Mouse (Mus musculus): ENCODE data around the gene Pdk1.
"Not testable (repeated sequence)": the region's sequence is repeated elsewhere in the genome, so short reads cannot be mapped to it uniquely, and the experiment has no call there.

The Pdk1 gene

DNA sequence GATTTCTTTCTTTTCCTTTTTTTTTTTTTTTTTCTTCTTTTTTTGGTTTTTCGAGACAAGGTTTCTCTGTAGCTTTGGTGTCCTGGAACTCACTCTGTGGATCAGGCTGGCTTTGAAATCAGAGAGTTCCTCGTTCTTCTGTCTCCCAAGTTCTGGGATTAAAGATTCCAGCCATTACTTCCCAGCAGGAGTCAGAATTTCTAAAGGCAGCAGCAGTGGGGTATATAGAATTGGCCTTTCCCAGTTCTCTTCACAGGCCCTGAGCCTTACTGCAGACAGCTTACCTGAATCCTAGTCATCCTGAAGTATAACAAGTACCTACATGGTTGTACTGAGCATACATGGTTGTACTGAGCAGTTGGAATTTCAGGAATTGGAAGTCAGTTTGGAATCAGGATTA lies 1.8 kb downstream of the Pdk1 start:
- DNase-seq, result no peak

DNA sequence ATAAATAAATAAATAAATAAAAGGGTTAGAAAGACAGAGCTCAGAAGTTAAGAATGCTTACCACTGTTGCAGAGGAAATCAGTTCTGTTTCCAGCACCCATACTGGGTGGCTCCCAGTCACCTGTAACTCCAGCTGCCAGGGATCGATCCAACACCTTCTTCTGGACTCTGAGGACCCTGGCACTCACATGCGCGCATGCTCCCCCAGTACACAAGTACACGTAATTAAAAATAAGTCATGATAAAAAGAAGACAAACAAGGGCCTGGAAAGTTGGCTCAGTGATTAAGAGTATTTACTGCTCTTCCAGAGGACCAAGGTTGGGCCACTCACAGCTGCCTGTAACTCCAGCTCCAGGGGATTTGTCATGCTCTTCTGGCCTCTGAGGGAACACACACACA lies 4.8 kb downstream of the Pdk1 start:
- DNase-seq, result no peak

GRCm38 (mm10) chr2:71878441-71878840 lies 5.4 kb downstream of the Pdk1 start:
- no peak for DNase-seq

GRCm38 (mm10) chr2:71878943-71879342 lies 5.9 kb downstream of the Pdk1 start:
- no peak for DNase-seq

- no peak for DNase-seq
Measured at GRCm38 (mm10) chr2:71882914-71883651, 10.1 kb downstream of the Pdk1 start.

- DNase-seq, result no peak
Measured at GRCm38 (mm10) chr2:71887269-71887668, 14.2 kb downstream of the Pdk1 start.

- no peak for DNase-seq
Measured at GRCm38 (mm10) chr2:71888437-71888836, 15.4 kb downstream of the Pdk1 start.

DNA sequence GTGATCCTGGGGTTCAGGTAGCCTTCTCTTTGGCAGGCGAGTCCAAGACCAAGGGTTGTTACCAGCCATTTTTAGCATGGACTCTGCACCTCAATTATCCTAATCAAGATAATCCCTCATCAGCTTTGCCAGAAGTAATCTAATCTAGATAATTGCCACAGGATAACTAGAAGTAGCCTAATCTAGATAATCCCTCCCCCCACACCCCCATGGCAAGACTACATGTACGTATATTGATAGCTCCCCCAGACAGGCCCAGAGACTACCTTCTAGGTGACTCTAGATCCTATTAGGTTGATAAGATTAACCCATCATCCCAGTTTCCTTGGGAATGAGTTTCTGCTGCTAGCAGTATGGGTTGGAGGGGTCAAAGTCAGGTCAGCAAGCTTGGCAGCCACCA lies 18.5 kb downstream of the Pdk1 start:
- DNase-seq, result no peak

DNA sequence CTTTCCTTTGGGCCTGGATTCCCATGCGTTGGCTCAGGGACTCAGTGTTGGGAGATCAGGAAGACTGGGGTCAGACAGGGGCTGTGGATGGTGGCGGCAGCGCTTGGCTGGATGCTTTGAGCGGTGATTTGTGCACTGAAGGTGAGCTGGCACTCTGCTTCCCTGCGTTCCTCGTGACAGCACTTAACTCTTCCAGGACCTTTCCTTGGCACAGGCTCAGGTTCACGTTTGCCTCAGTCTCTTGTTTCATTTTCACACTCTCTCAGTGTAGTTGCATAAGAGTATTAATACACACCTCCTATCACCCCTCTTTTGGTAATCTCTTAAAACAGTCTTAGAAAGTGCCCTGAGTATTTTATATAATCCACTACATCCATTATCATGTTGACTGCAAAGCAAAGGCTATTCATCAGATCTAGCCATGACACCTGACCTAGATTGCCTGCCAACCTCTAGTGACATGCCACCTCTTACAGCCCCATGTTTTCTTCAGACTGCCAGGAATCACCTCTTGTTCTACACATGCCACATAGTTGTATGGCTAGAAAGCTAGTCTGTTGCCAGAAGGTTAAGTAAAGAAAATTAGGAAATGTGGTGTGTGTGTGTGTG lies 19.8 kb downstream of the Pdk1 start:
- no peak for DNase-seq

DNA sequence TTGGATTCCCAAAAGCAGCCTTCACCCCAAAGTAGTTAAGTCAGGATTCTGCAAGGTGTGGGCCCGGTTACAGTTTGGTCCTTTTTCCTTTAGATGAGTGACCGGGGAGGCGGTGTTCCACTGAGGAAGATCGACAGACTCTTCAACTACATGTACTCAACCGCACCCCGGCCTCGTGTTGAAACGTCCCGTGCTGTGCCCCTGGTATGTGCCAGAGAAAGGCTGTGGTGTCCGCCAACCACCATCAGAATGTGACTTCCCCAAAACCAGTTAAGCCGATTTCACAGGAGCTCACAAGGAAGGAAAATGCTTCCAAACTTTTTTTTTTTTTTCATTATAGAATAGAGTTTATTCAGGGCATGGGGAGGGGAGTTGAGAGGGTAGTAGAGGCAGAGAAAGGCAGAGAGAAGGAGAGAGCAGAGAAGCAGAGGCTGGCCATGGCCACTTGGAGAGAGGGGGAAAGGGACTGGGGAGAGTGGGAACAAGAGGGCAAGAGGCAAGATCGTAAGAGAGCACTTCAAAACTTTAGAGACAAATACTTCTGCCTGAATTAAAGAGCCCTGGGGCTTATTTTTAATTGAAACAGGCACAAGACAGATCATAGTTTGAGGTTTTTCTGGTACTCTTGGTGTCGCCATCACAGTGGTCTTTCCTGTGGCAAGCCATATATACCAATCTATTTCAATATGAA lies 22.7 kb downstream of the Pdk1 start:
- DNase-seq, result no peak

DNA sequence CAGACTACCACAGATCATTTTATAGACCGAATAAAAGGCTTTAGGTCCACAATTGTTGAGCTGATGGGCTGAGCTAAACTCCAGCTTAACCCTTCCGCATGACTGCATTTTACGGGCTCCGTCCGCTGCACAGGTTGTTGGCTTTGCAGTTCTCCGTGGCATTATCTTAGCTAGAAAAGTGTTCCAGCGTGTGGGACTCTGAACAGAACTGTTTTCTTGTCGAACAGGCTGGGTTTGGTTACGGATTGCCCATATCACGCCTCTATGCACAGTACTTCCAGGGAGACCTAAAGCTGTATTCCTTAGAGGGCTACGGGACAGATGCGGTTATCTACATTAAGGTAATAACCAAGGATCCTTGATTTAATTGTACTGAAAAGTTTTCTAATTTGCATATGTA lies 24.4 kb downstream of the Pdk1 start:
- no peak for DNase-seq

GRCm38 (mm10) chr2:71898335-71898856 lies 25.4 kb downstream of the Pdk1 start:
- peak in 1 of 2 experiments; percentile 18 for DNase-seq

- DNase-seq, result no peak
Measured at GRCm38 (mm10) chr2:71899886-71900285, 26.9 kb downstream of the Pdk1 start.

GRCm38 (mm10) chr2:71905154-71905553 lies 32.1 kb downstream of the Pdk1 start:
- DNase-seq, result no peak

DNA sequence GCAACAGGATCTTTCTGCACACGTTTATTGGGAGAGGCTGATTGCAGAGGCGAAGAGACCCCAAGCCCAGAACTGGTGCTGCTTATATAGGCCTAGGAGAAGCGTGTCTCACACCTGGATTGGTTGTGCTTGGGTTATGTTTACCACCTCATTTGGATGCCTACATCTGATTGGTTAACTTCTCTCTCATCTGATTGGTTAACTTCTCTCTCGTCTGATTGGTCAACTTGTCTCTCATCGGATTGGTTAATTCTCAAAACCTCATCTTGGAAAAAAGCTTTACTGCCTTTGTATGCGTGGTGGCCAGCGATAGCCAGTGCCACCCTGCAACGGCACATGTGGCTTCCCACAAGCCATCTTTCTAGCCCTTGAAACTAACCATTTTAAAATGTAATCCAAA lies 33.3 kb downstream of the Pdk1 start:
- DNase-seq, result not testable (repeated sequence)

GRCm38 (mm10) chr2:71913911-71914310 lies 40.9 kb downstream of the Pdk1 start:
- no peak for DNase-seq

GRCm38 (mm10) chr2:71919227-71919647 lies 46.2 kb downstream of the Pdk1 start:
- DNase-seq, result no peak

DNA sequence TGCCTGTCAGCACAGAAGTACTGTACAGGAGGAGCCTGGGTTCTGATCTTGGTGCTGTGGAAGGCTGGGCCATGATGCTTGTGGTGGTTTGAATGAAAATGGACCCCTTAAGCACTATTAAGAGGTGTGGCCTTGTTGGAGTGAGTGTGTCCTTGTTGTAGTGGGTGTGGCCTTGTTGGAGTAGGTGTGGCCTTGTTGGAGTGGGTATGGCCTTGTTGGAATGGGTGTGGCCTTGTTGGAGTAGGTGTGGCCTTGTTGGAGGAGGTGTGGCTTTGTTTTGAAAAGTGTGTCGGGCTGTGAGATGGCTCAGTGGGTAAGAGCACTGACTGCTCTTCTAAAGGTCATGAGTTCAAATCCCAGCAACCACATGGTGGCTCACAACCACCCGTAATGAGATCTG lies 51.9 kb downstream of the Pdk1 start:
- not testable (repeated sequence) for DNase-seq

GRCm38 (mm10) chr2:71934046-71934445 lies 61.0 kb downstream of the Pdk1 start:
- no peak for DNase-seq

DNA sequence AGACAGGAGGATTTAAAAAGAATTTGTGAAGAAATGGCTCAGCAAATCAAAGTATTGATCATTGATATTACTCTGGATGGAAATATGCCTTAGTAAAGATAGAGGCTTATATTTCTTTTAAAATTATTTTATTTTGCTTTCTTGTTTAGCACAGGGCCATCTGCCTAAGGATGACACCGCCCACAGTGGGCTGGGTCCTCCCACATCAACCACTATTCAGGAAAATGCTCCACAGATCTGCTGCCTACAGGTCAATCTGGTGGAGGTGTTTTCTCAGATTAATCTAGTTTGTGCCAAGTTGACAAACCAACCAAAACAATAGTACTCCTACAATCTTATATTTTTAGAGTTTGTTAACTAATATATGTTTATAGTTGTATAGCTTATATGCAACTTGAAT lies 63.7 kb downstream of the Pdk1 start:
- no peak for DNase-seq

GRCm38 (mm10) chr2:71937649-71938308 lies 64.8 kb downstream of the Pdk1 start:
- DNase-seq, result no peak

DNA sequence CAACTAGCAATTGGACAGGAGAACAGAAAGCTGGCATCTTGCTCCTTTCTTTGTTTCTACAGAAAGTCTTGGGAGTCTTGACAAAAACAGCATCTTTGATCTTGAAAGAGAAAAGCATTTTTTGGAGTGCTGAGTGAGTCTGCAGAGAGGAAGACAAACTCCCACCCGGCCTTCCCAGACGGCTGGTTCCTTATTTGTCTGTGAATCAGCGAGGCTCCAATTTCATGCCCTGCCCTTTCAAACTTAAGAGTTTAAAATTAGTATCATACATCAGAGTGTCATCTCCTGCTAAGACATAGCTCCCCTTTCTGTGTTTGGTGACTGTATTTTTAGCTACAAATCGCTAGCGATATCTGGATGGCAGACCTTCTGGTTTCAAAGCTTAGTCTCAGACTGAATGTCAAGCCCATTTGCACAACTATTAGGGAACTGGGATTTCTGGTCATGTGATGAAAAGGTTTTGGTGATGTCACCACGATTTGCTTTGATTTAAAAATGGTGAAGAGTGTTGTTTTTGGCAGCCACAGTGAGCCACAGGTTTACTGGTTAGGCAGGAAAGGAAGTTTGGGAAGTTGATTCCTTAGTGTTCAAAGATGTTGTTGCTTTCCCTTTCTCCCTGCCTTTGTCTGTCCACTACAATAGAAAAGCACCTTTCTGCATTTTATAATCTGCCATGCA lies 65.8 kb downstream of the Pdk1 start:
- DNase-seq, result no peak
